Mouse (Mus musculus): ENCODE data around the gene Nhs. TPM values are rescaled to one million over a fixed set of nuclear protein-coding genes. Genes with fewer than 3 reads are reported as not detected.

The Nhs gene
- polyA plus RNA-seq, 1 experiment, result not detected

GRCm38 (mm10) chrX:162085897-162086200, 73.7 kb downstream of the Nhs start:
- Histone ChIP-seq H3K4me1 (no peaks in the 10 kb centered on the region), H3K4me3 (replicated peaks) (no peak overlapping the region), H3K36me3 (replicated peaks; ENCODE audit: low read length) (no peaks in the 10 kb centered on the region), H3K9me3 (no peaks in the 10 kb centered on the region), H3K27me3 (replicated peaks) (peaks cover 6% of the 10 kb centered on the region)
- no peak for TF ChIP-seq FLI1 (IDR thresholded peaks at IDR 0.05; ENCODE audit: low read length)
- TF ChIP-seq GATA1 (IDR thresholded peaks at IDR 0.05; ENCODE audit: borderline replicate concordance, low read length), result no peak

GRCm38 (mm10) chrX:162085062-162085896, 74.3 kb downstream of the Nhs start:
- H3K36me3 ChIP-seq (replicated peaks; ENCODE audit: low read length), result no peaks in the 10 kb centered on the region
- TF ChIP-seq GATA1 (IDR thresholded peaks at IDR 0.05; ENCODE audit: borderline replicate concordance, low read length) (no peak), FLI1 (IDR thresholded peaks at IDR 0.05; ENCODE audit: low read length) (no peak)
- no peak overlapping the region for H3K4me3 ChIP-seq (replicated peaks)

GRCm38 (mm10) chrX:162063164-162063563, 96.4 kb downstream of the Nhs start:
- H3K27me3 ChIP-seq (replicated peaks), result peaks cover 9% of the 10 kb centered on the region
- H3K36me3 ChIP-seq (replicated peaks; ENCODE audit: low read length), result no peaks in the 10 kb centered on the region
- TF ChIP-seq GATA1 (IDR thresholded peaks at IDR 0.05; ENCODE audit: borderline replicate concordance, low read length) (no peak), FLI1 (IDR thresholded peaks at IDR 0.05; ENCODE audit: low read length) (no peak)
- no peaks in the 10 kb centered on the region for H3K4me1 ChIP-seq
- no peak overlapping the region for H3K4me3 ChIP-seq (replicated peaks)
- peaks cover 9% of the 10 kb centered on the region for H3K9me3 ChIP-seq

More at GRCm38 (mm10) chrX:162085062-162085896, 74.3 kb downstream of the Nhs start:
- no peaks in the 10 kb centered on the region for H3K4me1 ChIP-seq
- no peaks in the 10 kb centered on the region for H3K9me3 ChIP-seq
- H3K27me3 ChIP-seq (replicated peaks), result peaks cover 6% of the 10 kb centered on the region

- H3K9me3 ChIP-seq, result no peaks in the 10 kb centered on the region
- no peak overlapping the region for H3K4me3 ChIP-seq (replicated peaks)
- H3K36me3 ChIP-seq (replicated peaks; ENCODE audit: low read length), result no peaks in the 10 kb centered on the region
- H3K27me3 ChIP-seq (replicated peaks), result peaks cover 3% of the 10 kb centered on the region
- H3K4me1 ChIP-seq, result no peaks in the 10 kb centered on the region
- TF ChIP-seq GATA1 (IDR thresholded peaks at IDR 0.05; ENCODE audit: borderline replicate concordance, low read length) (no peak), FLI1 (IDR thresholded peaks at IDR 0.05; ENCODE audit: low read length) (no peak)
Observed at GRCm38 (mm10) chrX:162055635-162056034, 103.9 kb downstream of the Nhs start.

- Histone ChIP-seq H3K9me3 (no peaks in the 10 kb centered on the region), H3K27me3 (replicated peaks) (peaks cover 5% of the 10 kb centered on the region), H3K4me1 (no peaks in the 10 kb centered on the region), H3K4me3 (replicated peaks) (no peak overlapping the region), H3K36me3 (replicated peaks; ENCODE audit: low read length) (no peaks in the 10 kb centered on the region)
- TF ChIP-seq GATA1 (IDR thresholded peaks at IDR 0.05; ENCODE audit: borderline replicate concordance, low read length) (no peak), FLI1 (IDR thresholded peaks at IDR 0.05; ENCODE audit: low read length) (no peak)
Observed at GRCm38 (mm10) chrX:162053566-162053965, 106.0 kb downstream of the Nhs start.

- Histone ChIP-seq H3K27me3 (replicated peaks) (peaks cover 5% of the 10 kb centered on the region), H3K9me3 (no peaks in the 10 kb centered on the region), H3K4me1 (no peaks in the 10 kb centered on the region), H3K4me3 (replicated peaks) (no peak overlapping the region), H3K36me3 (replicated peaks; ENCODE audit: low read length) (no peaks in the 10 kb centered on the region)
- TF ChIP-seq GATA1 (IDR thresholded peaks at IDR 0.05; ENCODE audit: borderline replicate concordance, low read length), result no peak
- TF ChIP-seq FLI1 (IDR thresholded peaks at IDR 0.05; ENCODE audit: low read length), result no peak
Observed at GRCm38 (mm10) chrX:162052534-162052933, 107.0 kb downstream of the Nhs start.

GRCm38 (mm10) chrX:162049616-162050015, 109.9 kb downstream of the Nhs start:
- no peak for TF ChIP-seq GATA1 (IDR thresholded peaks at IDR 0.05; ENCODE audit: borderline replicate concordance, low read length)
- no peak for TF ChIP-seq FLI1 (IDR thresholded peaks at IDR 0.05; ENCODE audit: low read length)
- H3K4me3 ChIP-seq (replicated peaks), result no peak overlapping the region
- peaks cover 16% of the 10 kb centered on the region for H3K27me3 ChIP-seq (replicated peaks)
- no peaks in the 10 kb centered on the region for H3K9me3 ChIP-seq
- H3K4me1 ChIP-seq, result no peaks in the 10 kb centered on the region
- no peaks in the 10 kb centered on the region for H3K36me3 ChIP-seq (replicated peaks; ENCODE audit: low read length)

- Histone ChIP-seq H3K4me1 (no peaks in the 10 kb centered on the region), H3K27me3 (replicated peaks) (peaks cover 20% of the 10 kb centered on the region), H3K9me3 (no peaks in the 10 kb centered on the region), H3K4me3 (replicated peaks) (no peak overlapping the region), H3K36me3 (replicated peaks; ENCODE audit: low read length) (no peaks in the 10 kb centered on the region)
- TF ChIP-seq FLI1 (IDR thresholded peaks at IDR 0.05; ENCODE audit: low read length) (no peak), GATA1 (IDR thresholded peaks at IDR 0.05; ENCODE audit: borderline replicate concordance, low read length) (no peak)
Observed at GRCm38 (mm10) chrX:162045527-162045926, 114.0 kb downstream of the Nhs start.

- Histone ChIP-seq H3K4me1 (no peaks in the 10 kb centered on the region), H3K27me3 (replicated peaks) (peaks cover 17% of the 10 kb centered on the region), H3K4me3 (replicated peaks) (no peak overlapping the region), H3K9me3 (no peaks in the 10 kb centered on the region), H3K36me3 (replicated peaks; ENCODE audit: low read length) (no peaks in the 10 kb centered on the region)
- no peak for TF ChIP-seq FLI1 (IDR thresholded peaks at IDR 0.05; ENCODE audit: low read length)
- TF ChIP-seq GATA1 (IDR thresholded peaks at IDR 0.05; ENCODE audit: borderline replicate concordance, low read length), result no peak
Observed at GRCm38 (mm10) chrX:162044109-162044508, 115.4 kb downstream of the Nhs start.

GRCm38 (mm10) chrX:162025210-162025953, 134.1 kb downstream of the Nhs start:
- Histone ChIP-seq H3K4me3 (replicated peaks) (no peak overlapping the region), H3K27me3 (replicated peaks) (peaks cover 9% of the 10 kb centered on the region), H3K4me1 (0 out of 2 replicates have a peak, but pooled peaks cover 3% of the 10 kb centered on the region), H3K9me3 (no peaks in the 10 kb centered on the region), H3K36me3 (replicated peaks; ENCODE audit: low read length) (no peaks in the 10 kb centered on the region)
- TF ChIP-seq GATA1 (IDR thresholded peaks at IDR 0.05; ENCODE audit: borderline replicate concordance, low read length), result no peak
- TF ChIP-seq FLI1 (IDR thresholded peaks at IDR 0.05; ENCODE audit: low read length), result no peak

Data from megakaryocyte, embryonic 14.5 days (primary cell).